Mouse (Mus musculus) heart, embryonic 14.5 days (tissue): ENCODE results near the gene Dcdc2a. TPM values are rescaled to one million over a fixed set of nuclear protein-coding genes. Genes with fewer than 3 reads are reported as not detected.
A peak's percentile ranks its signal among the peaks of the same experiment; 100 is the strongest.

Experiments used
- ATAC-seq: fragments of 200-750 bp; cut with Nextera tagmentation; 2 replicates; pipeline ENCODE4 v1.8.0; 2017; ENCODE audit warnings: low read depth, moderate TSS enrichment; ENCODE audit not compliant: insufficient number of reproducible peaks, insufficient read depth, low FRiP score
- H3K27ac ChIP-seq, 2 experiments: fragments of 200-500 bp in 1 of 2; fragments of 300-500 bp in 1 of 2; sonication (generic) in 1 of 2; replicated peaks in 1 of 2; 2 replicates each; pipeline ENCODE4 v1.5.1; 2012 to 2014; ENCODE audit warnings: low read depth in 2 of 2, low read length in 2 of 2, control low read depth in 1 of 2, mild to moderate bottlenecking in 1 of 2, mixed read lengths in 1 of 2; ENCODE audit not compliant: control insufficient read depth in 1 of 2, insufficient read depth in 1 of 2
- H3K27me3 ChIP-seq: fragments of 300-500 bp; sonication (generic); 2 replicates; pipeline ENCODE4 v1.6.1; 2014; ENCODE audit warnings: mild to moderate bottlenecking, low read length, control low read depth; ENCODE audit not compliant: control insufficient read depth, insufficient read depth
- H3K36me3 ChIP-seq: fragments of 300-500 bp; sonication (generic); 2 replicates; pipeline ENCODE4 v1.6.1; 2014; ENCODE audit warnings: mild to moderate bottlenecking, control low read depth, low read length, mixed read lengths; ENCODE audit not compliant: control insufficient read depth, insufficient read depth
- H3K4me1 ChIP-seq, 2 experiments: fragments of 200-500 bp in 1 of 2; fragments of 300-500 bp in 1 of 2; sonication (generic) in 1 of 2; 2 replicates each; pipeline ENCODE4 v1.6.1; 2012 to 2014; ENCODE audit warnings: low read length in 2 of 2, control low read depth in 1 of 2, mixed read lengths in 1 of 2; ENCODE audit not compliant: control insufficient read depth in 2 of 2, insufficient read depth in 2 of 2
- H3K4me2 ChIP-seq: fragments of 300-500 bp; sonication (generic); 2 replicates; pipeline ENCODE4 v1.6.1; 2014; ENCODE audit warnings: mild to moderate bottlenecking, low read length
- H3K4me3 ChIP-seq, 2 experiments: fragments of 200-500 bp in 1 of 2; fragments of 300-500 bp in 1 of 2; sonication (generic) in 1 of 2; 2 replicates each; pipeline ENCODE4 v1.5.1; 2012 to 2014; ENCODE audit warnings: low read length in 2 of 2, mild to moderate bottlenecking in 2 of 2, control low read depth in 1 of 2, low read depth in 1 of 2, moderate library complexity in 1 of 2; ENCODE audit not compliant: control insufficient read depth in 1 of 2, insufficient read depth in 1 of 2
- H3K9ac ChIP-seq: fragments of 300-500 bp; sonication (generic); 2 replicates; pipeline ENCODE4 v1.6.1; 2014; ENCODE audit warnings: mild to moderate bottlenecking, low read length
- H3K9me3 ChIP-seq: fragments of 300-500 bp; sonication (generic); 2 replicates; pipeline ENCODE4 v1.6.1; 2016; ENCODE audit warnings: low read length, control low read depth; ENCODE audit not compliant: control insufficient read depth
- WGBS: fragments of 180-500 bp; shearing (Covaris S2); extraction: QIAGEN DNeasy Blood & Tissue Kit; methylation state at CpG from one replicate; pipeline ENCODE4 v1.1.7; 2014; 5-methylcytosine and 5-hydroxymethylcytosine counted together
- polyA plus RNA-seq: library from polyadenylated mRNA; unstranded; fragments of >200 nt; fragmentation: Nextera tagmentation; extraction: Ambion mirVana; gene quantifications from 2 replicates; pipeline ENCODE4 v1.2.1, GENCODE M21; 2014

Gene Dcdc2a
- polyA plus RNA-seq, 1 experiment from 2014 or later, result 0.77 TPM

DNA sequence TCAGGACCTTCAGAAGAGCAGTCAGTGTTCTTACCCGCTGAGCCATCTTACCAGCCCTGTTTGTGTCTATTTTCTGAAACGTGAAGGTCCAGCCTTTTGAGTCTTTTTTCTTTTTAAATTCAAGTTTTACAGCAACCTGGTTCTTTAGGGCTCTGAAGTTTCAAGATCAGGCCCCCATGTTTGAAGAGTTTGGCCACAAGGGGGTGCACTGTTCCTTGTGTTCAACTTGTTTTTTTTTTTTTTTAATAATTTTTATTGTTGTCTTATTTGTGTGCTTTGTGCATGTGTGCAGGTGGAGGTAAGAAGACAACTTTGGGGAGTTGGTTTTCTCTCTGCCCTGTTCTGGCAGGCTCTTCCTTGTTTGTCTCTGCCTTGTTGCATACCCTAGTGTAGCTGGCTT lies 31.1 kb upstream of the Dcdc2a start:
- Histone ChIP-seq H3K4me2 (no peak overlapping the region), H3K9me3 (no peaks in the 10 kb centered on the region), H3K27ac (no peak overlapping the region), H3K4me3 (no peak overlapping the region), H3K9ac (no peak overlapping the region), H3K36me3 (no peaks in the 10 kb centered on the region), H3K4me1 (peaks cover 0 to 6% of the 10 kb centered on the region in 2 experiments; a peak in 1 of 4 replicates), H3K27me3 (no peaks in the 10 kb centered on the region)
- 25% methylated on average over 2 of the region's 2 CpGs for WGBS
- ATAC-seq, result no peak

DNA sequence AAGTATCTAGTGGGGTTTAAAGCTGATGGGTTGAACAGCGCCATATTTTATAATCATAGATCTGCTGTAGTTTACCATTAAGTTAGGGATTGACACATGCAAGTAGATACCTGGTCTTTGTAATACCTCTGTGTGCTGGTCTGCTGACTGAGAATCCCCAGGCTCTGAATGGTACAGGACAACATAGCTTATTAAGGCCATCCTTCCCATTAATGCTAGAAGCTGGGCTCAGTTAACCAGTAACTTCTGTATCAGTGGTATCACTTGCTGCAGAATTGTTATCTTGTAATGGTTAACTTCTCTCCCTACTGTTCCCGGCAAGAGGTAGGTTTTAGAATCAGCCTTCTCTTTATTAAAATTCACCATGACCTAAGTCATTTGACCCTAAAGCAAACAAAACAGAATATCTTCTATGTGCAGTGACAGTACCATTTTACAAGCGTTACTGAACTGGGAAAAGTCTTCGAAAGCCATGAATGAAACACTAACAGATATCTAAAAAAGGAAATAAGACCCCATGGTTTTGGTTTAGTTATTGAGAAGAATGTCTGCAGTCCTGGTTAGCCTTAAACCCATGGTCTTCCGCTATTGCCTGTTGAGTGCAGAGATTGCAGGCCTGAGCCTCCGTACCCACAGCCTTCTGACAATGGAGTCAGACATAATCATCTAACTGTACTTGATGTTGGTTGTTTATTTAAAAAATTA lies 29.2 kb upstream of the Dcdc2a start:
- H3K9ac ChIP-seq, result no peak overlapping the region
- H3K4me3 ChIP-seq, result no peak overlapping the region
- H3K4me2 ChIP-seq, result no peak overlapping the region
- no peak overlapping the region for H3K27ac ChIP-seq
- WGBS, result 91% methylated on average over 6 of the region's 6 CpGs
- H3K9me3 ChIP-seq, result no peaks in the 10 kb centered on the region
- H3K36me3 ChIP-seq, result no peaks in the 10 kb centered on the region
- H3K4me1 ChIP-seq, result peaks cover 0 to 6% of the 10 kb centered on the region in 2 experiments; a peak in 1 of 4 replicates
- no peaks in the 10 kb centered on the region for H3K27me3 ChIP-seq
- ATAC-seq, result no peak

DNA sequence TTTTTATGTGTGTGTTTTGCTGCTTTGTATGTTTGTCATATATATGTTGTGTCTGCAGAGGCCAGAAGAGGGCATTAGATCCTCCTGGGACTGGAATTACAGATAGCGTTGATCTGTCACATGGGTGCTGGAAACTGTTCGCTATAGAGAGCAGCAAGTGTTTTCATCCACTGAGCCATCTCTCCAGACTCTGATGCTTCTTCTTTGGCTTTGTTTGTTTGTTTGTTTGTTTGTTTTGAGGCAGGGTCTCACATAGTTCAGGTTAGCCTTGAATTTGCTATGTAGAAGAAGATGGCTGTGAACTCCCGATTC lies 28.7 kb upstream of the Dcdc2a start:
- H3K27me3 ChIP-seq, result no peaks in the 10 kb centered on the region
- H3K9me3 ChIP-seq, result no peaks in the 10 kb centered on the region
- H3K4me3 ChIP-seq, result no peak overlapping the region
- H3K27ac ChIP-seq, result no peak overlapping the region
- no peak for ATAC-seq
- H3K9ac ChIP-seq, result no peak overlapping the region
- no peaks in the 10 kb centered on the region for H3K36me3 ChIP-seq
- peaks cover 0 to 6% of the 10 kb centered on the region in 2 experiments; a peak in 1 of 4 replicates for H3K4me1 ChIP-seq
- 79% methylated on average over 3 of the region's 3 CpGs for WGBS
- no peak overlapping the region for H3K4me2 ChIP-seq

DNA sequence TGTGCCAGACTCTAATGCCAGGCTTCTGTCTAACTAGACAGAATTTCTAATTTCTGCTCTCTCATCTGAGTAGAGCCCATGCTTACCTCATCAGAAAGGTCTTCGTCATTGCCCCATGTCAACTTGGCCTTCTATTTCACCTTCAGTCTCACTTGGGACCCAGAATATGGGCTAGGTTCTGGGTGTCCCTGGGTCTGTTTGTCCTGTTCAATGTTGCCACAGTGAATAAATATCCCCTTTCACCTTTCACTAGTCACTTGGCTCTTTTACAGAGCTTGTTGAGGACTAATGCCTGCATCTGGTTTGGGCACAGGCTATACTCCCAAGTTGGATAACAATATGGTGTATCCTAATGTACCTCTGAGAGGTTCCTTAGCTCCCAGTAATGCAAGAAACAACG lies 16.3 kb upstream of the Dcdc2a start:
- Histone ChIP-seq H3K27ac (no peak overlapping the region), H3K9me3 (no peaks in the 10 kb centered on the region), H3K4me1 (no peaks in the 10 kb centered on the region), H3K4me3 (no peak overlapping the region), H3K4me2 (no peak overlapping the region), H3K9ac (no peak overlapping the region), H3K27me3 (no peaks in the 10 kb centered on the region), H3K36me3 (no peaks in the 10 kb centered on the region)
- no peak for ATAC-seq
- WGBS, result 74% methylated on average over 2 of the region's 2 CpGs

DNA sequence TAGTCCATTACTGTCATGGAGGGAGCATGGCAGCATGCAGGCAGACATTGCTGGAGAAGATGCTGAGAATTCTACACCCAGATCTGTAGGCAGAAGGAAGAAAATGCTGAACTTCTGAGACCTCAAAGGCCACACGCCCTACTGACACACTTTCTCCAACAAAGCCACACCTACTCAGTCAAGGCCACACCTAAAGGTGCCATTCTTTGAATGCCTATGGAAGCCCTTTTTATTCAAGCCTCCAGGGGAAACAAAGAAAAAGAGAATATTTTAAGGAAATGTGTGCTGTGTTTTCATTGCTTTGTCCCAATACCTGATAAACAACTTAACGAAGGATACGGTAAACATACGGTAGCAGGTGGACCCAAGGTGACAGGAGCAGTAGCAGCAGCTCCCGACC lies 3.1 kb upstream of the Dcdc2a start:
- no peak for ATAC-seq
- no peak overlapping the region for H3K9ac ChIP-seq
- peaks cover 31% of the 10 kb centered on the region for H3K27me3 ChIP-seq
- H3K4me3 ChIP-seq, result no peak overlapping the region
- peaks cover 2 to 5% of the 10 kb centered on the region in 2 experiments; a peak in 3 of 4 replicates for H3K4me1 ChIP-seq
- H3K9me3 ChIP-seq, result peaks cover 3% of the 10 kb centered on the region; the same call in 1 of the 2 replicates
- no peaks in the 10 kb centered on the region for H3K36me3 ChIP-seq
- no peak overlapping the region for H3K27ac ChIP-seq
- H3K4me2 ChIP-seq, result no peak overlapping the region
- WGBS, result 85% methylated on average over 5 of the region's 5 CpGs

DNA sequence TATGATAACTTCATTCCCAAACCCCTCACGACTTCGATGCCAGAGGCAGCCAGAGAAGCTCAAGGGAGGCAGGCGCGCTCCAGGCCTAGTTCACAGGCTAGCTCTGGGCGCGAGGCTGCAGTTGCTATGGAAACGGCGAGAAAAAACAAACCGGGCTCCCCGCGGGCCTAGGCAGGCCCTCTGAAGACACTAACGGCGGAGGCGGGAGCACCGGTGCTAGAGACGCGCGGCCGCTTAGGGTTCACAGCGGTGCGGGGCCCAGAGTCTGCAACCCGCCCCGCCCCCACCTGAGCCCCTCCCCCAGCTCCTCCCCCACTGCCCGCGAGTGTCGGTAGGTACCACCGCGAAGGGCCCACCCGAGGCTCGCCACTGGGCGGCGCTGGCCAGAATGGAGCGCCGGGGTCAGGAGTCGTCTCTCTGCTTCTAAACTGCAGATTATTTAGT lies 671 bp upstream of the Dcdc2a start:
- ATAC-seq, result peak; percentile 56; the same call in 1 of the 2 replicates
- H3K27me3 ChIP-seq, result peaks cover 31% of the 10 kb centered on the region
- H3K9ac ChIP-seq, result peak overlapping the region; percentile 56
- H3K27ac ChIP-seq, result no peak overlapping the region
- peaks cover 3% of the 10 kb centered on the region; the same call in 1 of the 2 replicates for H3K9me3 ChIP-seq
- under 1% methylated on average over 35 of the region's 35 CpGs for WGBS
- peak overlapping the region; percentile 51 to 60 for H3K4me3 ChIP-seq
- no peaks in the 10 kb centered on the region for H3K36me3 ChIP-seq
- peak overlapping the region; percentile 88 for H3K4me2 ChIP-seq
- H3K4me1 ChIP-seq, result peaks cover 2 to 5% of the 10 kb centered on the region in 2 experiments; a peak in 3 of 4 replicates

DNA sequence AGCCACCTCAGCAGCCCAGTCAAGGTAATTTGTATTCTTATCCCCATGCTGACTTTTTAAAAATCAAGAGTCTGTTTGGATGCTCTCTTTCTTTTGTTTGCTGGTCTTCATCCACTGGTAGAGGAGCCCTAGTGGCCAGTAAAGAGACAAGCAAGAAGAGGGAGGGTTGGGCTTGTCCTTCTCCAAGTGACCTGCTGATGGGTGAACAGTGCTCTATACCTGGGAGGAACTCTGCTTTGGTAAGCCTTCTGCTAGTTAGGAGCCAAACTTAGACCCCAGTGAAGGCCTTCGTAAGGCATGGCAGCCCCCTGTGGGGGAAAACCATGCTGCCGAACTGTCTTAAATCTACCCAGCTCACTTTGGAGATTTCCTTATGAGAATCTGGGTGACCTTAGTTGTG lies 10.9 kb downstream of the Dcdc2a start:
- Histone ChIP-seq H3K4me2 (no peak overlapping the region), H3K36me3 (no peaks in the 10 kb centered on the region), H3K9ac (no peak overlapping the region), H3K27me3 (no peaks in the 10 kb centered on the region), H3K4me1 (no peaks in the 10 kb centered on the region), H3K27ac (no peak overlapping the region), H3K4me3 (no peak overlapping the region), H3K9me3 (peaks cover 2% of the 10 kb centered on the region; the same call in 1 of the 2 replicates)
- 95% methylated on average over 2 of the region's 2 CpGs for WGBS
- no peak for ATAC-seq

DNA sequence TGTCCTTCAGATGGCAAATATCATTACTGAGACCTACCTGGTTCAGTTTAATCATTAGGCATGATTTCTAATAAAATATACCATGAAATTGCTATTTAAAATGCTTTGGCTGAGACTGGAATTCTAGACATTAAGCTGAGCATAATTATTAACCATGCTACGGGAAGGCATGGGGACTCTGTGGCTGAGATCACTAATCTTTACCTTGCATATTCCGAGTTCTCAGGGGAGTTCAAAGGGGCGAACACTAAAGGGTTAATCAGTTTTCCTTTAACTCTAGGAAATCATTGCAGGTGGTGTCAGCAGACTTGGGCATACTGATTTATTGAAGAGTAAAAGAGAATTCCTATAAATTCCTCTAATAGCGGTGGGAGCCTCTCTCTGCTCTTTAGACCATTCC lies 11.4 kb downstream of the Dcdc2a start:
- Histone ChIP-seq H3K4me1 (no peaks in the 10 kb centered on the region), H3K36me3 (no peaks in the 10 kb centered on the region), H3K4me3 (no peak overlapping the region), H3K27me3 (no peaks in the 10 kb centered on the region), H3K9ac (no peak overlapping the region), H3K4me2 (no peak overlapping the region), H3K9me3 (peaks cover 3% of the 10 kb centered on the region; the same call in 1 of the 2 replicates), H3K27ac (no peak overlapping the region)
- ATAC-seq, result no peak
- 81% methylated on average over 4 of the region's 4 CpGs for WGBS
